Mouse (Mus musculus) liver, adult 2 months (tissue): ENCODE data around the gene Rarg.

Experiments
- CTCF ChIP-seq: fragments of 200-500 bp; IDR thresholded peaks from 2 replicates; pipeline ENCODE4 v1.5.1; 2011; ENCODE audit warnings: low read depth, low read length, control low read depth
- POLR2A ChIP-seq: fragments of 200-500 bp; IDR thresholded peaks from 2 replicates; pipeline ENCODE4 v1.6.1; 2011; ENCODE audit warnings: low read length, control low read depth; ENCODE audit not compliant: insufficient read depth; ENCODE audit errors: extremely low read depth

GRCm38 (mm10) chr15:102248131-102248811 is 9.0 kb downstream of the Rarg start:
- TF ChIP-seq CTCF (no peak), POLR2A (no peak)
